Mouse (Mus musculus): ENCODE data around the gene Kif2a. TPM values are rescaled to one million over a fixed set of nuclear protein-coding genes. Genes with fewer than 3 reads are reported as not detected.

The Kif2a gene
- total RNA-seq (2017), result 10.7 to 49.6 TPM (median 27.6 TPM) in 3 replicates

- peak; percentile 44; the same call in 1 of the 2 replicates for ATAC-seq (replicated peaks; ENCODE audit: insufficient number of reproducible peaks, low FRiP score, low TSS enrichment, poor library complexity, severe bottlenecking)
Measured at GRCm38 (mm10) chr13:107021461-107022265, at the start of gene Kif2a. Gene Kif2a, minus strand, starts transcription at chr13:107022126.

DNA sequence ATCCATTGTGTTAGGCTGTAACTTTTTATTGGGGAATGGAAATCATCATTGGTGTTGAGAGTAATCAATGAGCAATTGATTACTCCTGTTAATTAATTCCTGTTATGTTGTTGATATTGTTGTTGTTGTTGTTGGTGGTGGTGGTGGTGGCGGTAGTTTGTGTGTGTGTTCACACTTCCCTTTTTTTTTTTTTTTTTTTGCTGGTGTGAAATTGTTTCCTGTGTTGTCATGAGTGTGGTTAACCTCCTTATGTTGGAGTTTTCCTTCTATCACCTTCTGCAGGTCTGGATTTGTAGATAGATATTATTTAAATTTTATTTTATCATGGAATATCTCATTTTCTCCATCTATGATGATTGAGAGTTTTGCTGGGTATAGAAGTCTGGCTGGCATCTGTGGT lies 47.1 kb upstream of the Kif2a start:
- ATAC-seq (replicated peaks; ENCODE audit: insufficient number of reproducible peaks, low FRiP score, low TSS enrichment, poor library complexity, severe bottlenecking), result no peak

- no peak for ATAC-seq (replicated peaks; ENCODE audit: insufficient number of reproducible peaks, low FRiP score, low TSS enrichment, poor library complexity, severe bottlenecking)
Measured at GRCm38 (mm10) chr13:107065098-107065855, 43.4 kb upstream of the Kif2a start.

DNA sequence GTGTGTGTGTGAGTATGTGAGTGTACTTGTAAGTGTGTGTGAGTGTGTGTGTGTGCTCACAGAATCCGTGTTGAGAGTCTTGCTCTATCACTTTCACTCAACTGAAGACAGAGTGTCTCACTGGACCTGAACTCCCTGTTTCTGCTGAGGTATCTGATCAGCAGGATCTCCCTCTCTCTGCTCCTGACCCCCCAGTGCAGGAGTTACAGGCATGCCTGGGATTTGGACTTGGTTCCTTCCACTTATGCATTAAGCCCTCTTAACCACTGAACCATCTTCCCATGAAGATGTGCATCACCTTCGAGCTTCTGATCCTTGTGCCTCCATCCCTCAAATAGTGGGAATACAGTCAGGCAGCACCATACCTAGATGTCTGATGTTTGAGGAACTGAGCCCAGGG lies 42.3 kb upstream of the Kif2a start:
- no peak for ATAC-seq (replicated peaks; ENCODE audit: insufficient number of reproducible peaks, low FRiP score, low TSS enrichment, poor library complexity, severe bottlenecking)

- ATAC-seq (replicated peaks; ENCODE audit: insufficient number of reproducible peaks, low FRiP score, low TSS enrichment, poor library complexity, severe bottlenecking), result no peak
Measured at GRCm38 (mm10) chr13:107063115-107063807, 41.3 kb upstream of the Kif2a start.

DNA sequence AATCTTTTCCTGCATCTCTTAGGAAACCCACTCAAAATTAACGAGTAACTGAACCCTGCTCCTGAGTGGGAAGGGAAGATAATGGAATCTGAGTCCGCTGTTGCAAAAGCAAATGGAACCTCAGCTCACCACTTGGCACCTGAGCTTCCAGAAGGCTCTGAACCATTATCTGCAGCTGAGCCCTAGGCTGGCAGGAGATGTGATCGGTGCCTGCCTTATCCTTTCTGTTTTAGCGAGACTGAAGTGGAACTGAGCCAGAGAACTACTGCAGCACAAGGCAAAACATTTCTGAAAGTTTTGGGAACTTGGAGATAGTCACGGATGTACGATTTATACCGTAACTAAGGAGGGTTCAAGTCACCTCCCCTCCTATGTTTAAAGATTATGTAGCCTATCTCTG lies 38.2 kb upstream of the Kif2a start:
- no peak for ATAC-seq (replicated peaks; ENCODE audit: insufficient number of reproducible peaks, low FRiP score, low TSS enrichment, poor library complexity, severe bottlenecking)

DNA sequence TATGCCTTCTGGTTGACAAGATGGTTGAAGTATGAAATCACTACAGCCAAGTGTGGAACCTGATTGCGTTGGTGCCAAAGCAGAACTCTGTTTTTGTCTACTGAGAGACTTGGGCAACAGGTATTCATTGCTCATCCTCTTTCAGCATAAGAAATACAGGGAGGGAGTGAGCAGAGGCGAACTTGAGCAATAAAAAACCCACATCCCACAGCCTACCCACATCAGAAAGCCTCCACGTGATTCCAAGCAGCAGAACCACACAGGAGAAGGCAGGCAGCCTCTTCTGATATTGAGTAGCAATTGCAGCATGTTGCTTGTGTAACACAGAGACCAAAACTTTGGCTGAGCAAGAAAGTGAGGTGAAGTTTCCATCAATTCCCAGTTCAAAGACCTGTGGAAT lies 37.5 kb upstream of the Kif2a start:
- ATAC-seq (replicated peaks; ENCODE audit: insufficient number of reproducible peaks, low FRiP score, low TSS enrichment, poor library complexity, severe bottlenecking), result peak; percentile 78

GRCm38 (mm10) chr13:107056318-107056717 lies 34.4 kb upstream of the Kif2a start:
- peak; percentile 69; the same call in 1 of the 2 replicates for ATAC-seq (replicated peaks; ENCODE audit: insufficient number of reproducible peaks, low FRiP score, low TSS enrichment, poor library complexity, severe bottlenecking)

GRCm38 (mm10) chr13:107054496-107054895 lies 32.6 kb upstream of the Kif2a start:
- no peak for ATAC-seq (replicated peaks; ENCODE audit: insufficient number of reproducible peaks, low FRiP score, low TSS enrichment, poor library complexity, severe bottlenecking)

DNA sequence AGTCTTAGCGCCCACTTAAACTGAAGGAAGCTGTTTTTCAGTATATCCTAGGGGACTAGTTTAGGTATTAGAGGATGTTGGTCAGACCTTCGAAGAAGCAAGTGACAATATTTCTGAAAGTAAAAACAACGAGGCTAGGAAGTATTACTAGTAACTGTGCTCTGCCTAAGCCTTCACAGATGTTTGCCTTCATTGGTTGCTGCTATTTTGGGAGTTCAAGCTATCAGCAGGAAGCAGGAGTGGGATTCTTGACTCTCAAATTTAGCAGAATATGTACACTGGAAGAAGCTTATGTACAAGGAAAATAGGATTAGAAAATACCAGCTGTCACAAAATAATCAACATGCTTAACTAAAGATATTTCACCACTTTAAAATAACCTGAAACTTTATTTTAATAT lies 29.4 kb upstream of the Kif2a start:
- ATAC-seq (replicated peaks; ENCODE audit: insufficient number of reproducible peaks, low FRiP score, low TSS enrichment, poor library complexity, severe bottlenecking), result no peak

DNA sequence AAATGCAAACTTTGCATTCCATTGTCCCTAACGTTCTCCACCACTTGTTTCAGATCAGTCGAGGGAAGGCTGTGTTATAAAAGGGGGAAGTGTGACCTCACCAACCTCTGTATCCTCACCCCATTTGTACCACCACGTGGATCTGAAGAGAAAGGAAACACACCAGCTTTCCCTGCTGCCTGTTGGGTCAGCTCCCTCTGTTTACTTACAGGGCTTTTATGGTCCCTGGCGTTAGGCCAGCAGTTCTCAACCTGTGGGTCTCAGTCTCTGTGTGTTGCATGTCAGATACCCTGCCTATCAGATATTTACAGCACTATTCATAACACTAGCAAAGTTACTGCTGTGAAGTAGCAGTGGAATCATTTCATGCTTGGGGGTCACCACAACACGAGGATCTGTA lies 22.3 kb upstream of the Kif2a start:
- no peak; the same call in 1 of the 2 replicates for ATAC-seq (replicated peaks; ENCODE audit: insufficient number of reproducible peaks, low FRiP score, low TSS enrichment, poor library complexity, severe bottlenecking)

DNA sequence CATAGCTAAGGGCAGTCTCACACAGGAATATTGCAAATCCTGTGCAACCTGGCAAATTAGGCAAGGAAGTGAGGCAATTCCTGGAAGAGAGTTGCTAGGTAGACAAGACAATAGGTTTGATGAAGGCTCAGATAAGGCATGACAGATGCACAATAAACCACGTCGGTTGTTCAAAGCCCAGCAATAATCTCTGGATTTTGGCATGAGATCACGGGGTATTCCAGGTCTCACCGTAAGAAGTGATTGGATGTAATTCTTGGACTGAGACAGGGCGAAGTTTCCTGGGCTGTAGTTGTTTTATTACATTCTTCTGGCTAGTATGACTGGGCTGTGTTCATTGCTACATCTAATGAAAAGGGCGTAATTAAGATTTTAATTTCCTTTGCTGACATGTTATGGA lies 20.6 kb upstream of the Kif2a start:
- no peak for ATAC-seq (replicated peaks; ENCODE audit: insufficient number of reproducible peaks, low FRiP score, low TSS enrichment, poor library complexity, severe bottlenecking)

DNA sequence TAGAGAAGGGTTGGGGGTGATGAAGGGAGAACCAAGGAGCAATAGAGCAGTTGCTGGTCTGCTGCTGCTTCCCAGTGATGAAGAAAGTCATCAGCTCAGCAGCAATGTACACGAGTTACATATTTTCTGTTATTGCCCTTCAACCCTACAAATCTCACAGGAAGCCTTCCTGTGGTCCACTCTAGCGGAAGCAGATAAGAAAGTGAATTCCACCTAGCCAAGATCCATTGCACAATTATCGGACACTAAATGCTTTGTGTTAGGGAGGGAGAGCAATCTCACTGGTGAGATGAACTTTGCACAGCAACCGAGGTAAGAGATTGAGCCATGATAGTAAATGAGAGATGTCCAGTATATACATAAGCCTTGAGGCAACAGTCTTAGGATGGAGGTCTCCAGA lies 17.6 kb upstream of the Kif2a start:
- ATAC-seq (replicated peaks; ENCODE audit: insufficient number of reproducible peaks, low FRiP score, low TSS enrichment, poor library complexity, severe bottlenecking), result no peak

DNA sequence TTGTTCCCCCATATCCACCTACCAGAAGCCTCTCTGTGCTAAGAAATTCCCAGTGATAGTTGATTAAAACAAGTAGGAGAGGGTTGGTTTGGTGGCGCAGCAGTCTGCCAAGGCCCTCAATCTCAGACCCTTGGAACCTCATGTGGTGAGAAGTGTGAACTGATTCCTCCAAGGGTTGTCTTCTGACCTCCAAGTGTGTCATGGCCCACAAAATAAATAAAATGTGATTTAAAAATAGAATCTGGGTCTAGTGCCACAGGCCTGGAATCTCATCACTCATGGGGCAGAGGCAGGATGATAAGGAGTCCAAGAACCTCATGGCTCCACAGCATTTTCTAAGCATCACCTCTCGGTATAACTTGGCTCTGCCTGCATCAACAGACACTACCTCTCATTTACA lies 16.4 kb upstream of the Kif2a start:
- no peak for ATAC-seq (replicated peaks; ENCODE audit: insufficient number of reproducible peaks, low FRiP score, low TSS enrichment, poor library complexity, severe bottlenecking)

- ATAC-seq (replicated peaks; ENCODE audit: insufficient number of reproducible peaks, low FRiP score, low TSS enrichment, poor library complexity, severe bottlenecking), result no peak
Measured at GRCm38 (mm10) chr13:107035511-107036113, 13.7 kb upstream of the Kif2a start.

DNA sequence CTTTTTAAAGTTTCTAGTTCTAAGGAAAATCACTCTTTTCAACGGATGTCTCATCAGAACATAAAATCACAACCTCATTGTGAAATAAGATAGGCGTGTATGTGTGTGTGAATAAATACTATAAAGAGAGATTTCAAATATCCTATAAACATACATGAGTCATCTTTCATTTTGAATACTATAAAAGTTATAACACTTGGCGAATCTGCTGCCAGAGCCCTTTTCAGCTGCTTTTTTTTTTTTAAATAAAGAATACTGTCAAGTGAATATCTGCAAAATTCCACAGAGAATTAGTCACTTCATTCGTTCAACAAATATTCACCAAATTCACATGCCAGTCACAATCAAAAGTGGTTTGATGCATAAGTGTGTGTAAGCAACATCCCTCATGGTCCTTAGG lies 13.2 kb upstream of the Kif2a start:
- no peak for ATAC-seq (replicated peaks; ENCODE audit: insufficient number of reproducible peaks, low FRiP score, low TSS enrichment, poor library complexity, severe bottlenecking)

- no peak for ATAC-seq (replicated peaks; ENCODE audit: insufficient number of reproducible peaks, low FRiP score, low TSS enrichment, poor library complexity, severe bottlenecking)
Measured at GRCm38 (mm10) chr13:107034028-107034920, 12.3 kb upstream of the Kif2a start.

DNA sequence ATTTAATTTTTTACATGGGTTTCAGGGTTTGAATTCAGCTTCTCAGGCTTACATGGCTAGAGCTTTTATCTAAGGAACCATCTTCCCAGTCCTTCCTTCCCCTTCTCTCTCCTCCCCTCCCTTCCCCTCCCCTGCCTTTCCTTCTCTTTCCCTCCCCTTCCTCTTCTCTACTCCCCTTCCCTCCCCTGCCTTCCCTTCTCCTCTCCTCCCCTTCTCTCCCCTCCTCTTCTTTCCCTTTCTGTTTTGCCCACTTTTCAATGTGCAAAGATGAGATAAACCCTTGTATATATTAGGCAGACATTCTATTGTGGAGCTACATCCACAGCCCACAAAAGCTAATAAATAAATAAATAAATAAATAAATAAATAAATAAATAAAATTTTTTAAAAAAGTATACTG lies 9.3 kb upstream of the Kif2a start:
- ATAC-seq (replicated peaks; ENCODE audit: insufficient number of reproducible peaks, low FRiP score, low TSS enrichment, poor library complexity, severe bottlenecking), result no peak

Measured in monocyte, adult 5-6 weeks (primary cell).